Mouse (Mus musculus): ENCODE measurements around the gene Fxn. TPM values are rescaled to one million over a fixed set of nuclear protein-coding genes. Genes with fewer than 3 reads are reported as not detected.

Gene Fxn
- polyA plus RNA-seq, 1 experiment from 2014 or later = 39.4 TPM

Other genes with a start within 250 kb of the Fxn start
- gene Fam189a2, start 249.6 kb downstream of the Fxn start, polyA plus RNA-seq (2016; fragmentation: Nextera tagmentation; extraction: Ambion mirVana) = 0.93 and 1.1 TPM in 2 replicates
- gene Tjp2, start 55.6 kb downstream of the Fxn start, polyA plus RNA-seq (2016; fragmentation: Nextera tagmentation; extraction: Ambion mirVana) = 25.5 and 28.4 TPM in 2 replicates
- 66.1 and 68.7 TPM in 2 replicates for gene Fam122a, start 196.8 kb upstream of the Fxn start, polyA plus RNA-seq (2016; fragmentation: Nextera tagmentation; extraction: Ambion mirVana)